Mouse (Mus musculus): ENCODE results near the gene Rtp3. TPM values are rescaled to one million over a fixed set of nuclear protein-coding genes. Genes with fewer than 3 reads are reported as not detected.

Rtp3 gene
- polyA plus RNA-seq, 1 experiment from 2014 or later: not detected

- Histone ChIP-seq H3K9ac (ENCODE audit: low read length) (no peak overlapping the region), H3K9me3 (ENCODE audit: control insufficient read depth, low read length) (no peaks in the 10 kb centered on the region), H3K4me1 (ENCODE audit: control insufficient read depth, insufficient read depth, low read length) (peaks cover 6% of the 10 kb centered on the region), H3K27me3 (ENCODE audit: control insufficient read depth, insufficient read depth, low read length) (peaks cover 30% of the 10 kb centered on the region), H3K36me3 (ENCODE audit: control insufficient read depth, insufficient read depth, low read length) (no peaks in the 10 kb centered on the region), H3K27ac (replicated peaks; ENCODE audit: low read depth, low read length) (no peak overlapping the region), H3K4me2 (ENCODE audit: low read depth, severe bottlenecking) (peak overlapping the region; percentile 17; the same call in 1 of the 2 replicates), H3K4me3 (ENCODE audit: low read depth, low read length) (no peak overlapping the region)
- WGBS: 3% methylated on average over 6 of the region's 6 CpGs
- ATAC-seq (ENCODE audit: insufficient number of reproducible peaks, low FRiP score, low TSS enrichment, low read depth) (no peak), DNase-seq (ENCODE audit: low spot score) (peak; percentile 36)
These were observed 43.1 kb downstream of the Rtp3 start for GRCm38 (mm10) chr9:110947261-110947661.

GRCm38 (mm10) chr9:110946548-110947044, 43.8 kb downstream of the Rtp3 start:
- WGBS: 3% methylated on average over 20 of the region's 20 CpGs
- ATAC-seq (ENCODE audit: insufficient number of reproducible peaks, low FRiP score, low TSS enrichment, low read depth): no peak
- H3K4me3 ChIP-seq (ENCODE audit: low read depth, low read length): no peak overlapping the region
- H3K4me2 ChIP-seq (ENCODE audit: low read depth, severe bottlenecking): peak overlapping the region; percentile 17; the same call in 1 of the 2 replicates
- DNase-seq (ENCODE audit: low spot score): peak; percentile 55
- H3K36me3 ChIP-seq (ENCODE audit: control insufficient read depth, insufficient read depth, low read length): no peaks in the 10 kb centered on the region
- peaks cover 6% of the 10 kb centered on the region for H3K4me1 ChIP-seq (ENCODE audit: control insufficient read depth, insufficient read depth, low read length)
- no peaks in the 10 kb centered on the region for H3K9me3 ChIP-seq (ENCODE audit: control insufficient read depth, low read length)
- no peak overlapping the region for H3K27ac ChIP-seq (replicated peaks; ENCODE audit: low read depth, low read length)
- H3K27me3 ChIP-seq (ENCODE audit: control insufficient read depth, insufficient read depth, low read length): peaks cover 28% of the 10 kb centered on the region
- H3K9ac ChIP-seq (ENCODE audit: low read length): no peak overlapping the region

DNA sequence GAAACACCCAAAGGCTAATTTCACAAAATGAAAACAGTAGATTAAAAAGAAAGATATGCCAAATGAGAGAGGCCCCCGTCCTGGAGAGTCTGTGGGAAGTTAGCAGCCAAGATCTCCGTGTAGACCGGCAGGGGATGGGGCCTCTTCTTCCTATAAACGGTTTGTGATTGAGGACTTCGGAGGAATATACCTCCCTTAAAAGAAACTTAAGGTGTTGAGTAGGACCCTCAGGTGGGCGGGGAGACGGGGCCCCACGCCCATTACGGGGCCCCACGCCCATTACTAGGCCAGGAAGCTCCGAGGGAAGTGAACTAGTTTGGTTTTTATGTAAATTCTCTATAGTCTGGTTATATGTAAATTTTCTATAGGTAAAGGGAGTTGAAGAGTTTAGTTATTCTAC, 44.5 kb downstream of the Rtp3 start, which contains the start of gene Tdgf1:
TSS of gene Tdgf1 (minus strand) at position 233 of the 400 bp plus-strand sequence.
- Histone ChIP-seq H3K9ac (ENCODE audit: low read length) (no peak within 1 kb of the TSS), H3K27me3 (ENCODE audit: control insufficient read depth, insufficient read depth, low read length) (peaks cover 28% of the 10 kb centered on the region), H3K36me3 (ENCODE audit: control insufficient read depth, insufficient read depth, low read length) (no peaks in the 10 kb centered on the region), H3K27ac (replicated peaks; ENCODE audit: low read depth, low read length) (no peak within 1 kb of the TSS), H3K4me2 (ENCODE audit: low read depth, severe bottlenecking) (peak within 1 kb of the TSS; percentile 17; the same call in 1 of the 2 replicates), H3K4me3 (ENCODE audit: low read depth, low read length) (no peak within 1 kb of the TSS), H3K4me1 (ENCODE audit: control insufficient read depth, insufficient read depth, low read length) (peaks cover 6% of the 10 kb centered on the region), H3K9me3 (ENCODE audit: control insufficient read depth, low read length) (no peaks in the 10 kb centered on the region)
- DNase-seq (ENCODE audit: low spot score) (no peak), ATAC-seq (ENCODE audit: insufficient number of reproducible peaks, low FRiP score, low TSS enrichment, low read depth) (no peak)
- 5% methylated on average over 11 of the region's 11 CpGs for WGBS

DNA sequence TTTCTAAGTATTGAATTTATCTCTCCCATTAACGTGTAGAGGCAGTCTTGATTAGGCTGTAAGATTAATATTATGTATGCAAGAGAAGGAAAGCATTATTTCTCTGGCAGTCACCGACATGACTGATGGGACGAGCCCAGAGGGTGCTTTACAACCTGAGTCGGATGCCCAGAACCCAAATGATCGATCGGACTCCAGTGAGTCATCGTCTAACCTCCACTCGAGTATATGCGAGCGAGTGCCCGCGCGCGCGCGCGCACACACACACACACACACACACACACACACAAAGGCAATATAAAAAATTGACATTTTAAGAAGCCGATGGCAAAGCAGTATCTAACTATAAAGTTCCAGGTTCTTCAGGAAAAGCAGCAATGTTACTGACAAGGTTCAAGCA, 45.0 kb downstream of the Rtp3 start:
- DNase-seq (ENCODE audit: low spot score): no peak
- WGBS: 5% methylated on average over 18 of the region's 18 CpGs
- Histone ChIP-seq H3K9me3 (ENCODE audit: control insufficient read depth, low read length) (no peaks in the 10 kb centered on the region), H3K4me3 (ENCODE audit: low read depth, low read length) (no peak overlapping the region), H3K9ac (ENCODE audit: low read length) (no peak overlapping the region), H3K4me2 (ENCODE audit: low read depth, severe bottlenecking) (no peak overlapping the region), H3K27me3 (ENCODE audit: control insufficient read depth, insufficient read depth, low read length) (peaks cover 28% of the 10 kb centered on the region), H3K36me3 (ENCODE audit: control insufficient read depth, insufficient read depth, low read length) (no peaks in the 10 kb centered on the region), H3K27ac (replicated peaks; ENCODE audit: low read depth, low read length) (no peak overlapping the region), H3K4me1 (ENCODE audit: control insufficient read depth, insufficient read depth, low read length) (peaks cover 6% of the 10 kb centered on the region)
- ATAC-seq (ENCODE audit: insufficient number of reproducible peaks, low FRiP score, low TSS enrichment, low read depth): no peak

- ATAC-seq (ENCODE audit: insufficient number of reproducible peaks, low FRiP score, low TSS enrichment, low read depth): no peak
- Histone ChIP-seq H3K27me3 (ENCODE audit: control insufficient read depth, insufficient read depth, low read length) (peaks cover 28% of the 10 kb centered on the region), H3K9ac (ENCODE audit: low read length) (no peak overlapping the region), H3K4me3 (ENCODE audit: low read depth, low read length) (no peak overlapping the region), H3K27ac (replicated peaks; ENCODE audit: low read depth, low read length) (no peak overlapping the region), H3K9me3 (ENCODE audit: control insufficient read depth, low read length) (no peaks in the 10 kb centered on the region), H3K4me1 (ENCODE audit: control insufficient read depth, insufficient read depth, low read length) (peaks cover 6% of the 10 kb centered on the region), H3K36me3 (ENCODE audit: control insufficient read depth, insufficient read depth, low read length) (no peaks in the 10 kb centered on the region), H3K4me2 (ENCODE audit: low read depth, severe bottlenecking) (no peak overlapping the region)
- 30% methylated on average over 13 of the region's 13 CpGs for WGBS
- no peak for DNase-seq (ENCODE audit: low spot score)
These were observed 46.1 kb downstream of the Rtp3 start for GRCm38 (mm10) chr9:110944265-110944664.

GRCm38 (mm10) chr9:110937506-110938490, 52.6 kb downstream of the Rtp3 start:
- DNase-seq (ENCODE audit: low spot score) (no peak), ATAC-seq (ENCODE audit: insufficient number of reproducible peaks, low FRiP score, low TSS enrichment, low read depth) (no peak)
- H3K4me2 ChIP-seq (ENCODE audit: low read depth, severe bottlenecking): no peak overlapping the region
- H3K9ac ChIP-seq (ENCODE audit: low read length): no peak overlapping the region
- H3K27ac ChIP-seq (replicated peaks; ENCODE audit: low read depth, low read length): no peak overlapping the region
- H3K27me3 ChIP-seq (ENCODE audit: control insufficient read depth, insufficient read depth, low read length): no peaks in the 10 kb centered on the region
- no peaks in the 10 kb centered on the region for H3K36me3 ChIP-seq (ENCODE audit: control insufficient read depth, insufficient read depth, low read length)
- no peaks in the 10 kb centered on the region for H3K4me1 ChIP-seq (ENCODE audit: control insufficient read depth, insufficient read depth, low read length)
- H3K4me3 ChIP-seq (ENCODE audit: low read depth, low read length): no peak overlapping the region
- 67% methylated on average over 12 of the region's 12 CpGs for WGBS
- no peaks in the 10 kb centered on the region for H3K9me3 ChIP-seq (ENCODE audit: control insufficient read depth, low read length)

- no peaks in the 10 kb centered on the region for H3K36me3 ChIP-seq (ENCODE audit: control insufficient read depth, insufficient read depth, low read length)
- no peak overlapping the region for H3K9ac ChIP-seq (ENCODE audit: low read length)
- H3K27ac ChIP-seq (replicated peaks; ENCODE audit: low read depth, low read length): no peak overlapping the region
- no peak overlapping the region for H3K4me3 ChIP-seq (ENCODE audit: low read depth, low read length)
- WGBS: 89% methylated on average over 7 of the region's 7 CpGs
- no peak overlapping the region for H3K4me2 ChIP-seq (ENCODE audit: low read depth, severe bottlenecking)
- DNase-seq (ENCODE audit: low spot score) (no peak), ATAC-seq (ENCODE audit: insufficient number of reproducible peaks, low FRiP score, low TSS enrichment, low read depth) (no peak)
- H3K4me1 ChIP-seq (ENCODE audit: control insufficient read depth, insufficient read depth, low read length): no peaks in the 10 kb centered on the region
- H3K9me3 ChIP-seq (ENCODE audit: control insufficient read depth, low read length): no peaks in the 10 kb centered on the region
- no peaks in the 10 kb centered on the region for H3K27me3 ChIP-seq (ENCODE audit: control insufficient read depth, insufficient read depth, low read length)
These were observed 54.4 kb downstream of the Rtp3 start for GRCm38 (mm10) chr9:110935941-110936340.

Measured in limb, embryonic 11.5 days (tissue).